Mouse (Mus musculus): ENCODE measurements around the gene Gtf3a.
"Not testable (repeated sequence)": the region's sequence is repeated elsewhere in the genome, so short reads cannot be mapped to it uniquely, and the experiment has no call there.

- TF ChIP-seq CTCF (IDR thresholded peaks at IDR 0.05; ENCODE audit: low read depth); EP300 (optimal IDR thresholded peaks at IDR 0.05): not testable (repeated sequence)
Observed at GRCm38 (mm10) chr5:146917357-146917756, 31.1 kb upstream of the Gtf3a start.

Data from stomach, postnatal 0 days (tissue).